Mouse (Mus musculus) forelimb bud, embryonic 11.5 days (tissue): ENCODE results near the gene Erp44.

Experiments used
- DNase-seq: peaks from one replicate; pipeline ENCODE4 v3.0.0-alpha.2; 2012; ENCODE audit warnings: low read depth, low spot score

The Erp44 gene

DNA sequence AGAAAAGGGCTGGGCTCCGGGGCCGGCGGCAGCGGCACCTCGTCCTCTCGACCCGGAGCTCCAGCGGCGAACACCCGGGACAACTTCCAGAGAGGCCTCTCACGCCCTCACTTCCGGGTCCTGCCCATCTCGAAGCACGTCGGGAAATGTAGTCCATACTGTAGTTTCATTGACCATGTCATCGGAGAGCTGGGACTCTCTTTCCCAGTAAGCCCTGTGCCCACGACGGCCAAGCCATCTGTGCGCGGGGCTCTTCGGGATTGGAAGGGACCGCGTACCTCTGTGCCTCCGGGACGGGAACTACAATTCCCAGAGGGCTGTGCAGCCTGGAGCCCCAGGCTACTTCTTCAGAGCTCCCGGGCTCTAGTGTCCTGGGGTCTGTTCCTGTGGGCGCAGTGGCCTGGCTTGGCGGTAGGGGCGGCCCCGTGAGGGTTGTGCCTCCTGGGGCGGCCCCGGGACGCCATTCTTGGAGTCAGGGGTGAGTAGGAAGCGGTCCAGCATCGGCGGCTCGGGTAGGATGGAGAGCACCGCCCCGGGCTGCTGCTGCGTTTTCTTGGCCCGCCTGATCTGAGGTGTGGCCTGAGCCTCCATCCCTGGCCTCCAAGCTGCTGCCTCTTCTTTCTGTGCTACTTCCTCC lies at the start of gene Erp44, which contains the start of gene Invs:
TSS of gene Erp44 (minus strand) at position 61 of the 637 bp plus-strand sequence.
TSS of gene Invs (plus strand) at position 263 of the 637 bp plus-strand sequence.
- DNase-seq: peak; percentile 98

DNA sequence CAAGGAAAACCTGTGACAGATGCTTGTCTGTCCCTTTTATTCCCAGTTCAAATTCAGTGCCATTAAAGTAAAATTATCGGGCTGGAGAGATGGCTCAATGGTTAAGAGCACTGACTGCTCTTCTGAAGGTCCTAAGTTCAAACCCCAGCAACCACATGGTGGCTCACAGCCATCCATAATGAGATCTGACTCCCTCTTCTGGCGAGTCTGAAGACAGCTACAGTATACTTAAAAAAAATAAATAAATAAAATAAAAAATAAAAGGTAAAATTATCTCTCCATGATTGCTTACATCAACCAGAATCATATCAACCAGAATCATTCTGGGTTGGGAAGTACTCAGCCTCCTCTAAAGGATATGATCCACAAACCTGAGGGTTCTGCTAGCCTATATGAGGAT lies 48.7 kb upstream of the Erp44 start:
- DNase-seq: no peak

DNA sequence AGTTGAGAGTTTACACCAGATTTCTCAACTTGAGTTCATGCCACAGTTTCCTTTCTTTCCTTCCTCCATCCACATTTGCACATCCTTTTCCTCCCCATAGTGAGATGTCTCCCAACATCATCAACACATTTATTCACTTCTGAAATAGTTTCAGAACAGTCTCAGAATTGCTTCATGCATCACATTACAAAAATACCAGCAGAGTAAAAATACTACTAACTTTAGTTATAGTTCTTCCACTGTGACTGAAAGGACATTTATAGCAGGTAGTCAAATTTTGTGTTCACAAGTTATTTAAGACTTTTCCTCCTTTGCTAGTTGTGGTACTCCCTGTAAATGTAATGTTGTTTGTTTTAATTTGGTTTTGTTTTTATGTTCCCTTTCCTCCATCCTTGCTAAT lies 47.8 kb upstream of the Erp44 start:
- no peak for DNase-seq

DNA sequence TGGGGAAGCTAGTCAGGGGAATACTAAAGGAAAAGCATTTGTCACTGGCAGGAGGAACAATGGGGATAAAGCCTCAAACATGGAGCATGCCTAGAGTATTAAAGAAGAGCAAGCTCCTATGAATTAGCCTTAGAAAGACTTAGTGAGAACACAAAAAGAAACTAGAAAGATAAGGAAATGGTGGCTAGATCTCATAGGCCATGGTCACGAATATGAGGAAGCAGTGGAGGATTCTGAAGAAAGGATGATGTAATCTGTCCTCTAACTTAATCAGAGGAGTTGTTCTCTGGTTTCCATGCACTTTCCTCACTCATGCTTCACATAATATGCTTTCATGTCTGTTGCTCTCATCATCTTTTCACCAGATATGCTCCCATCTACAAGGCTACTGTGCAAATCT lies 42.7 kb upstream of the Erp44 start:
- DNase-seq: no peak

DNA sequence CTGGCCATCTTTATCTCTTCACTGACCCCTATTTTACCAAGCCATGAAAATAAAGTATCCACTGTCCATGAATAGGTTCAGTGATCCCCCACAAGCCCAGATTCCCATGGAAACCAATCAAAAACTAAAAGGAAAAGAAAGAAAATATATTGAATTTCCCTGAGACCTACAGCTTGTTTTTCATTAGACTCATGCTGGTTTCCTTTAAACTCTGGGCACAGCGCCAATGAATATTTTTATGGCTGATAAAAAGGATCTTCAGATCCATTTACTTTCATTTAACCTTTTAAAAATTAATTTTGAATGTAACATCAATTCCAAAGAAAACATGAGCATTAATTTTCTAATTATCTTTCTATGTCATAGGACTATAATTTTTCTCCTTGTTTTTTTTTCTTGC lies 41.9 kb upstream of the Erp44 start:
- no peak for DNase-seq

DNA sequence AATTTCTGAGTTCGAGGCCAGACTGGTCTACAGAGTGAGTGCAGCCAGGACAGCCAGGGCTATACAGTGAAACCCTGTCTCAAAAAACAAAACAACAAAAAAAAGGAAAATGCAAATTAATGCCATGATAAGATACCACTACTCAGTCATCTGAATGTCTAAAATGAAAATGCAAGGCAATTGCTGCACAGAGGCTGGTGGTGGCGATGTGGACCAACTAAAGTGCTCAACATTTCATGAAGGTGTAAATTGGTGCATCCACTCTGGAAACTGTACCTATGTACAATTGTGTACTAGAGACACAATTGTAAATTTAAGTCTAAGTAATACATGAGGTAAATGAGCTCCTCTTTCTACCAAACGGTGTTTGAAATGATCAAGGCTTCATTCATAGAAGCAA lies 36.7 kb upstream of the Erp44 start:
- no peak for DNase-seq

DNA sequence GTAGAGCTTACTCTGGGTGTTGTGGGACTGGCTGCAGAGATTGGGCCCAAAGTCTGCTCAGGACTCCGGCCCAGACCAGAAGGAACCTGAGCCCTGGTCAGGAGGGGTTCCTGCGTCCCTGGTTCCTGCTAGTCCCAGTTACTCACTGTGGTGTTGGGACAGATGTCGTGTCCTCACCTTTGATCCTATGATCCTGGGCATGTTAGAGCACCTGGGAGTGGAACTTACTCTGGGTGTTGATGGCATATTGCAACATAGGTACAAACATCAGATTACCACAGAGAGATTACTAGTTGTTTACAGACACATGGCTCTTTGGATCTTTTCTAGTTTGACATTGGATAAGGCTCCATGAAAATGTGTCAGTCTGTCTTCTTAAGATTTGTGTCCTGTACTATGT lies 35.5 kb upstream of the Erp44 start:
- no peak for DNase-seq

DNA sequence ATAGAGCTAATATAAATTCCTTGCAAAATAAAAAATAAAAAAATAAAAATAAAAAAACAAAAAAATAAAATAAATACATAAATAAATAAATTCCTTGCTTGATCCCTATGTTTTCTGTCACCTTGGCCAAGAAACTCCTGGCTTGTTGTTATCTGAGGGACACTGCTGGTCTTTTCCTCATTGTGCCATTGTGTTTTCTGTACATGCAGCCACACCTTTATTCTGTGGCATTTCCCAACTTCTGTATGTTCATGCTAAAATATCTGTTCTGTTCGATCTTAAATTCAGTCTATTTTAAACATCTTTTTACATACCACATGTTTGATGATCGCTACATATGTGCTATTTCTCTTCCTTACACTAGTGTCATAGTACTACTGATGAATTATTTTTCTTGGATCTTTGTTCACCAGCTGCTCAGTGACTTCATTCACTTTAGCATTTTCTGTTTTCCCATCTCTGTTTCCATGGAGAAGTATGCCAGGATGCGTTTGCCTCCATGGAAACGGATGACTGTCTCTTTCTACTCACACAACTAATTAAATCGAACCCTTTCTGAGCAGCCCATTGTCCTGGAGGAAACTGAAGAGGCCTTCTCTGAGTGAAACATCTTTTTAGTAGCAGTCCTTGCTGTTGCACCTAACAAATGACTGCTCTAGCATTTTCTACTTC lies 7.9 kb upstream of the Erp44 start:
- DNase-seq: no peak

DNA sequence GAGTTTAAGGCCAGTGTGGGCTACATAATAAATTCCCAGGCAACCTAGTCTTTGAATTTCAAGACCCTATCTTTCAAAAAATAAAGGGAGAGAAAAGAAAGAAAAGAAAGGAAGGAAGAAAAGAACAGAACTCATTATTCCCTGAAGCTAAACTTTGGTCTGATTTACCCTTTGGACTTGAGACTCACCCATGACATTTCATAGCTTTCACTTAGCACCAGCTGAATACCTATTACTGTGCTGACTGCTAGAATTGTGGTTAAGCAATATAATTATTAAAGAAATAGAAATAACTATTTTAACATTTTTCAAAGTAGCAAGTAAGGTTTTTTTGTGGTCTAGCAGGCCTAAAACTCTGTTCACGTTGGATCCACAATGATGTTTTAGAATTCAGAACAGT lies 1.8 kb upstream of the Erp44 start:
- no peak for DNase-seq

DNA sequence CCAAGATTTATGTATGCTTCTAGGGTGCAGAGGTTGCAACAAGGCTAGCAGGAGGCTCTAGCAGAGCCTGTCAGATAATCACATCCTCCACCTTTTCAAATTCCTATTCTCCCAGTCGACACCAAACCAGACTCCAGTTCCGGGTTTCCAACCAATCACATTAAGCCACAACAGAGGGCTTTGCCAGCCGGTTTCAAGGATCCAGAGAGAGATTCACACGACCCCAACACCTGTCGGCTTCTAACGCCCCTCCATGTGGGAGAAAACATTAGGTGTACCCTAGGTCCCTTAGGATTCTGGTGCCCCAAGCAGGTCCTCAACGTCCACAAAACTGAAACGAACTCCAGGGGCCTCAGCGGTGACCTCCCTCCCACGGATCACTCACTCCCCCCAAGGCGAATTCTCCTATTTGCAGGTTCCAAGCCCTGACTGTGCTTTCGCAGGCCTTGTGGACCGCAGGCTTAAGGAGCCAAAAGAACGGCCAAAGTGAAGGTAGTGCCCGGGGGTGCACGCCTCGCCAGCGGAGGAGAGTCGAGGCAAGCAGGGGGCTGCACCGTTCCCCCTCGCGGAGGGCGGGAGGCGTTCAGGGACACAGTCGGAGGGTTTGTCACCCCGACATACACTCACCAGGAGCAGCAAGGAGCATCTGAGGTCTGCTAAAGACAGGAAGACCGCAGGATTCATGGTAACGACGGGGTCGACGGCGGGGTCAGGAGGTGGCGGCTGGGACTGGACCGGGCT lies 431 bp downstream of the Erp44 start:
- peak; percentile 52 for DNase-seq

DNA sequence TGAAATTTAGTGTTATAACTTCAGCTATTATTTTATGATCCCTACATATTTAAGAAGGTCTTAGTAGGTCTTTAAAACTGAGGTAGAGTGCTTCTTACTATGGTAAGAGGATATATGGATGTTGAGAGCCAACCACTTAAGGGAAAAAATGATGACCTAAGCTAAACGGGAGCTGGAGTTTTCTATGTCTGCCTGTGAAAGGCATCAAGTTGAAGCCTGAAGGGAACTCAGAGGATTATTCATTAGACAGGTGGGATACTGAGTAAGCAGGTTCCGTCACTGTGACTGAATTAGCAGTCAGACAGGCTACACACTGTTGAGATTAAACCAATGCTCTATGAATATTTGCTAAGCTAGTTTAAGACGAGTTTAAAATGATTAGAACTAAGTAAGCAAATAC lies 2.3 kb downstream of the Erp44 start:
- no peak for DNase-seq

DNA sequence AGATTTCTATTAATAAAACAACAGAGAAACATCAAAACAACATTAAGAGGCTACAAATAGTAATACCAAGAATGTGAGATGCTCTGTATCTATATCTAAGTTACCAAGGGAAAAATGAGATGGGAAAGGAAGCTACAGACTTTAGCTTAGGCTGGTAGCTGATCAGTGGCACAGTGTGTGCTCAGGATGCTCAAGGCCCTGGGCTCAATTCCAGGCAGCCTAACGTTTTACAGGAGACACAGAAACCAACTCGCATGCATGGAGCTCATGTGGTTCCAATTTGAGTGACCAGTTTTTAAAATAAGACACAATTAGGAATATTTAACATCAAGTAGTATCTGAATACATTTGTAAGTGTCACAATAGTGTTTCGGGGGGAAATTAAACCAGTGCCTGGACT lies 3.6 kb downstream of the Erp44 start:
- no peak for DNase-seq

DNA sequence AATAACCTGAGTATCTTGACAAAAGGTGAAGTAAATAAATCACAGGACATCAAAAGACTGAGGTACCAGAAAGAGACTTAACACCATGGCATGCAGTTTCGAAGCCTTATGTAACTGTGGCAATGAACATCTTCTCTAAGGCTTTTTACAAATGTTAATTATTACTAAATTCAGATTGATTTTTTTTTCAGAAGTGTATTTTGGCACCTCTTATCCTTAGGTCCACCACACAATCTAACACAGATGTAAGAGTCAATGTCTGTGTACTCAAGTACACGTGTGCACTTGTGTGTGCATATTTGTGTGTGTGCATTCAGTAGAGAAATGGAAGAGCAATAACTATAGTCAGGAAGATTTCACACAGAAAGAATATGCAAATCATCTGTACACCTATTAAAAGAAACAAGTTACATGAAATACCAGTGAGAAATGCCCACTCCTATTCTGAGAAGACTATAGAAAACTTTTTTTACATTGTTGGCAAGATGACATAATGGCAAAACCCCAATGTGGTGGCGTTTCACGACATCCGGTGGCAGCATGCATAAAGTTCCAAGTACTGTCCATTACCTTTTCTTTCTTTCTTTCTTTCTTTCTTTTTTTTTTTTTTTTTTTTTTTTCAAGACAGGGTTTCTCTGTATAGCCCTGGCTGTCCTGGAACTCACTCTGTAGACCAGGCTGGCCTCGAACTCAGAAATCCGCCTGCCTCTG lies 6.1 kb downstream of the Erp44 start:
- no peak for DNase-seq

DNA sequence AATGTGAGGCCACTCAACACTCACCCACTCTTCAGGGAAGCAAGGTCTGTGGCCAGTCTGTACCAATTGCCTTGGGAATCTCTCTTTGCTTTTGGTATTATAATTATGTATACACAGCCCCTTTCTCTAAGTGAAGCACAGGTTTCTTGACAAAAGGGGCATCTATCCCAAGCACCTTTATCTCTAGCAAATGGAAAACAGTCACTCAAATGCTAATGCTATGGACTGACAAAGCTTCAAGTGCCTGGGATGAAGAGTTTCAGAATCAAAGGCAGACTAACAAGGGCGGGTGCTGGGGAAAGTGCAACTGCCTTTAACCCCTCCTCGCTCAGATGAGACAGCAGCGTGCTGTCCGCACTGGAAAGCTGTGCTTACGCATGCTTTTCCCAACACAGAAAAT lies 7.5 kb downstream of the Erp44 start:
- no peak for DNase-seq

DNA sequence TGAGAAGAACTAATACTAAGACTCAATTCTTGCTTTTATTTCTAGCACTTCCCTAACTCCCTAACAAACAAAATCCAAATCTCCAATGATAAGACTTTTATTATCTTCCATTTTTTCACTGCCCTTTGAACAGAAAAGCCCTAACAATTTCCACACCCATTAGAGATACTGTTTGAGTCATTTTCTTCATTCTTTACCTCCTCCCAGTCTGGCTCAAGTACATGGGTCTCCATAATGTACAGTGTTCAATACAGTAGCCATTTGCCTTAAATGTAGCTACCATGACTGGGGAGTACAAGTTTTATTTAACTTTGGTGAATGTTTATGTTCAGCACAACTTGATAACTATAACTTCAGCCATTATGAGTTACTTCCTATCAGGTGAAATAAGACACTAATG lies 8.8 kb downstream of the Erp44 start:
- DNase-seq: no peak

DNA sequence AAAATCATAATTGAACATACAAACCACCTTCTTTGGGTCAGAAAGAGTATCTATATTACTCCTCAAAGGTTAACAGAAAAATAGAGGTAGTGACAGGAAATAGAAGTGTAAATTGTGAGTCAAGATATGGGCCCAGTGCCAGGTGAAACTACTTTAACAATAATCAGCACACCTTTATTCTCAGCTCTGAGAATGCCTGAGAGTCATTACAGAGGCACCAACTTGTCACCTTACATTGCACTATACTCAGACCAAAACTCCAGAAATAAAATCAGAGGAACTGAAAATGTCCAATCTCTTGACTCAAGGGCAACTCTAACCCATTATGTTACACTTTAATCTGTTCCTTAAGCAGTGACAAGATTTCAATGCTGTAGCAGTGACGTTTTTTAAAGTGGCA lies 11.2 kb downstream of the Erp44 start:
- no peak for DNase-seq

DNA sequence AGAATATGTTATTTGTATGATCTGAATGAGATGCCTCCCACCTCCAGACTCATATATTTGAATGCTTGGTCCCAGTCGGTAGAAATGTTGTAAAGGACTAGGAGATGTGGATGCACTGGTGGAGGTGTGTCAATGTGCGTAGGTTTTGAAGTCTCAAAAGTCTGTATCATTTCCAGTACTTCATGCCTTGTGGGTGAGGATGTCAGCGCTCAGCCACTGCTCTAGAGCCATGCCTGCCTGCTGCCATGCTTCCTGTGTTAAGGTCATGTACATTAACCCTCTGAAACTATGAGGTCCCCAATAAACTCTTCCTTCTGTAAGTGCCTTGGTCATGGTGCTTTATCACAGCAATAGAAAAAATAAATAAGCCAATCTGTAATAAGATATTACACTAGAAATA lies 11.7 kb downstream of the Erp44 start:
- DNase-seq: no peak

DNA sequence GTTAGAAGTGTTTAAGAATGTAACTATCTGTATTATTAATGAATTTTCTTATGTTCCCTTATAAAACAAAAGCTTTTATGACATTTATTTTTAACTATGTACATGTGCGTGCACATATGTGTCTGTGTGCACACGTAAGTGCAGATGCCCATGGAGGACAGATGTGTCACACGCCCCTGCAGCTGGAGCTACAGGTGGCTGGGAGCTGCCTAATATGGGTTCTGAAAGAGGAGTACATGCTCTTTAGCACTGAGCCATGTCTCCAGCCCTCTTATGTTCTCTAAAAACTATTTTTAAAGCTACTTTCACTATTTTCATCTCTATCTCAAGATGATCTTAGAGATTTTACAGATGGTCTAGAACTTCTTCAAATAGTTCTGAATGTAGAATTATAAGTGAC lies 21.3 kb downstream of the Erp44 start:
- DNase-seq: no peak

DNA sequence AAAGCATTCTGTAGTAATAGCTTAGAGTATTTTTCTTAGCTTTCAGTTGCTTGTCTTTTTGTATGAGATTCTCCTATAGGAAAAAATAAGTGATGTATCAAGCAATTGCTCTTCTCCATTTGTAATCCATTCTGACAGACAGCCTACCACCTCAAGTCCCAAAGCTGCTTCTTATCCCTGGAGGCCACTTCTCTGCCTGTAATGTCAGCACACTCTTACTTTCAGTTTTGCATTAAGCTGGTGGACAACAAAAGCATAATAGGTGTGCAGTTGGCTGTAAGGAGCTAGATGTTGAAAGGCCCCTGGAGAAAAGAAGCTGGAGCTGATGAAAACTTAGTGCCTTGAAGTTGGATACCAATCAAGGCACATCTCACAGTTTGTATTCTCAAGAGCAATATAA lies 26.1 kb downstream of the Erp44 start:
- DNase-seq: no peak

DNA sequence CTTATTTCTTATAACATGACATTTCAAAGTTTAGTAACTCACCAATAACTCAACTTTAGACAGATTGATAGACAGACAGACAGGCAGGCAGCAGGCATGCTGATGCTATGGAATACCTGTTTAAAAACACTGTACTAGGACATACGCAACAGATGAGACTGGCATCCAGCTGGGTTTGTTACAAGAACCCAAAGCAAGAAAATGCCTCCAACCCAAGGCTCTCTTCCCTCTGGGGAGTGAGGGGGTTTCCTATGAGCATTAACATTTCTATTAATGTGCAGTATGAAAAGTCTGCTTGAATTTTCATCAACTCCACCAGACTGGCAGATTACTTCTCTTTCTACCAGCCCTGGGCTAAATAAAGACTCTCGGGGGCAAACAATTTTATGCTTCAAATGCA lies 35.1 kb downstream of the Erp44 start:
- DNase-seq: no peak

DNA sequence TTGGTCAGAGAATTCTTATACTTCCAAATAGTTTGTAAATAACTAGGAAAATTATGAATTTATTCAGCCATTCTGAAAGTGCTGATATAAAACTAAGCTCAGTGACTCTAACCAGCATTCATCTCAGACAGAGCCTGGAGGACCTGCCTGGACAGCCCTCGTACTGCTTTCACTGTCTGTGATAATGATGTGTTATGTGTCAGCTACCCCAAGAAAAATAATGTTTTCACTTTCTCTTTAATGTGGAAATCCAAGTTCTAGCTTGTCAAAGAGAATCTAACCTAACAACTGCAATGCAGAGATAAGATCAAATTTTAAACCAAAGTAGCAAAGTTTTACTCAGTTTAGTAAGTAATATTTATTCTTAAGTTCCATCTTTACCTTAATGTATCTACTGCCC lies 35.6 kb downstream of the Erp44 start:
- no peak for DNase-seq

DNA sequence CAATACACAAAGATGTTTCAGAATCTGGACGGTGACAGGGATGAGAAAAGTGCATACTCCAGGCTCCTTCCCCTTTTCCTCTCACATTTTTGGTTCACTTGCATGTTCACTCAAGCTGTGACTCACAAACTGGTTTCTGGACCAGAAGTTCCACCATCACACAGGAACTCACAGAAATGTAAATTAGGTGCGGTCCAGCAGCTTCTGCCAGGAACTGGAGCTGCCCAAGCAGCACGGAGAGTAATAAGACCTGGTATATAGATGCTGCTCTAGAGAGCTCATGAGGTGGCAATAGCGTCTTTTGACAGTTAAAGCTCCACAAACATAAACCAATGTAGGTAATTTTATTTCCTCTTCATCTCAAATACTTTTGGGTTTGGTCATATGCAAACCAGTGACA lies 36.9 kb downstream of the Erp44 start:
- no peak for DNase-seq
